ENCODE assay signal across 13 mouse cellular contexts in genomic region chr13:34462206-34462807, GRCm38 (mm10).
DNase-seq lines count a peak whose midpoint lies in the region; ATAC-seq and TF ChIP-seq lines count a peak whose summit lies in the region.
"Had no signal": no experiment of that assay in that cellular context is flagged by ENCODE, and none has a peak within 500 bp of the region (broad histone marks: within the 10 kb centered on the region; RNA-seq: fewer than 3 reads in every experiment).

No protein-coding gene starts in this region.

- no peak for TF ChIP-seq POLR2A in brain, embryonic 14.5 days (IDR thresholded peaks at IDR 0.05; ENCODE audit: borderline replicate concordance, extremely low read depth, insufficient read depth, insufficient read length, poor library complexity, severe bottlenecking)

- H3K4me1 ChIP-seq in heart, embryonic 14.5 days (ENCODE audit: control insufficient read depth in 2 of 2, insufficient read depth in 2 of 2, low read length in 2 of 2): peaks cover 22 to 24% of the 10 kb centered on the region in 2 experiments
- H3K4me1 ChIP-seq in heart, embryonic 11.5 days (ENCODE audit: control insufficient read depth, insufficient read depth, low read length): peaks cover 22% of the 10 kb centered on the region
- peaks cover 3% of the 10 kb centered on the region for H3K4me1 ChIP-seq in limb, embryonic 11.5 days (ENCODE audit: control insufficient read depth, insufficient read depth, low read length)
- peaks cover 16% of the 10 kb centered on the region for H3K4me1 ChIP-seq in limb, embryonic 10.5 days
- peaks cover 10% of the 10 kb centered on the region for H3K4me1 ChIP-seq in liver, embryonic 15.5 days (replicated peaks)

- H3K27ac ChIP-seq in heart, embryonic 14.5 days (replicated peaks in 1 of 2; ENCODE audit: control insufficient read depth in 1 of 2, insufficient read depth in 1 of 2, low read depth in 2 of 2, low read length in 2 of 2): peak overlapping the region; percentile 70; a peak in 3 of 4 replicates
- no peak overlapping the region for H3K27ac ChIP-seq in heart, embryonic 11.5 days (ENCODE audit: low read depth, low read length)
- no peak overlapping the region for H3K27ac ChIP-seq in limb, embryonic 11.5 days (replicated peaks; ENCODE audit: low read depth, low read length)
- no peak overlapping the region for H3K27ac ChIP-seq in limb, embryonic 10.5 days
- H3K27ac ChIP-seq in liver, embryonic 15.5 days (replicated peaks): peak overlapping the region; percentile 61
- H3K27ac ChIP-seq: heart, adult 2 months; kidney, postnatal 0 days; midbrain, embryonic 12.5 days had no signal

- ATAC-seq in heart, embryonic 14.5 days (ENCODE audit: insufficient number of reproducible peaks, insufficient read depth, low FRiP score, low read depth): 0 out of 2 replicates have a peak, but pooled peaks have one; percentile 50
- no peak for ATAC-seq in heart, embryonic 11.5 days (replicated peaks; ENCODE audit: insufficient number of reproducible peaks, low FRiP score, low TSS enrichment)
- no peak for ATAC-seq in limb, embryonic 11.5 days (ENCODE audit: insufficient number of reproducible peaks, low FRiP score, low TSS enrichment, low read depth)
- no peak for ATAC-seq in liver, embryonic 15.5 days (ENCODE audit: insufficient read depth)
- ATAC-seq: CD4-positive, CD25-positive, alpha-beta regulatory T cell, adult 4 months had no signal

- peak; percentile 17 for DNase-seq in limb, embryonic 11.5 days (ENCODE audit: low spot score)
- DNase-seq in limb, embryonic 10.5 days (ENCODE audit: low spot score): no peak
- peak; percentile 27 for DNase-seq in brain, embryonic 14.5 days (ENCODE audit: low read depth)
- DNase-seq in thymus, postnatal 4 days: no peak
- DNase-seq: adrenal gland, postnatal 25 days; heart, adult 2 months; thymus, postnatal 25 days had no signal

- H3K4me2 ChIP-seq in heart, embryonic 14.5 days (ENCODE audit: low read length): no peak overlapping the region
- H3K4me2 ChIP-seq in heart, embryonic 11.5 days: no peak overlapping the region
- no peak overlapping the region for H3K4me2 ChIP-seq in limb, embryonic 11.5 days (ENCODE audit: low read depth, severe bottlenecking)
- H3K4me2 ChIP-seq in liver, embryonic 15.5 days: no peak overlapping the region
- H3K4me2 ChIP-seq: midbrain, embryonic 12.5 days had no signal

- WGBS in heart, embryonic 14.5 days: 50% methylated on average over 6 of the region's 6 CpGs
- WGBS in heart, embryonic 11.5 days (ENCODE audit: insufficient replicate concordance): 53% methylated on average over 6 of the region's 6 CpGs
- WGBS in limb, embryonic 11.5 days: 79% methylated on average over 6 of the region's 6 CpGs
- 87% methylated on average over 6 of the region's 6 CpGs for WGBS in limb, embryonic 10.5 days
- 56% methylated on average over 6 of the region's 6 CpGs for WGBS in liver, embryonic 15.5 days (ENCODE audit: insufficient replicate concordance)

- TF ChIP-seq CTCF in brain, embryonic 14.5 days (IDR thresholded peaks at IDR 0.05; ENCODE audit: borderline replicate concordance, extremely low read depth, insufficient read depth, insufficient read length): no peak

- no peak overlapping the region for H3K9ac ChIP-seq in heart, embryonic 14.5 days (ENCODE audit: low read length)
- H3K9ac ChIP-seq in heart, embryonic 11.5 days (ENCODE audit: low read depth, low read length): no peak overlapping the region
- no peak overlapping the region for H3K9ac ChIP-seq in limb, embryonic 11.5 days (ENCODE audit: low read length)
- H3K9ac ChIP-seq in liver, embryonic 15.5 days: no peak overlapping the region
- H3K9ac ChIP-seq: midbrain, embryonic 12.5 days had no signal

- H3K36me3 ChIP-seq in heart, embryonic 14.5 days (ENCODE audit: control insufficient read depth, insufficient read depth, low read length): no peaks in the 10 kb centered on the region
- no peaks in the 10 kb centered on the region for H3K36me3 ChIP-seq in heart, embryonic 11.5 days (ENCODE audit: control insufficient read depth, insufficient read depth, low read length)
- no peaks in the 10 kb centered on the region for H3K36me3 ChIP-seq in limb, embryonic 11.5 days (ENCODE audit: control insufficient read depth, insufficient read depth, low read length)
- H3K36me3 ChIP-seq in limb, embryonic 10.5 days: no peaks in the 10 kb centered on the region
- H3K36me3 ChIP-seq in liver, embryonic 15.5 days (replicated peaks): no peaks in the 10 kb centered on the region
- H3K36me3 ChIP-seq: midbrain, embryonic 12.5 days had no signal

- H3K27me3 ChIP-seq in heart, embryonic 14.5 days (ENCODE audit: control insufficient read depth, insufficient read depth, low read length): no peaks in the 10 kb centered on the region
- H3K27me3 ChIP-seq in heart, embryonic 11.5 days (ENCODE audit: control insufficient read depth, insufficient read depth, low read length): no peaks in the 10 kb centered on the region
- H3K27me3 ChIP-seq in limb, embryonic 11.5 days (ENCODE audit: control insufficient read depth, insufficient read depth, low read length): no peaks in the 10 kb centered on the region
- H3K27me3 ChIP-seq in limb, embryonic 10.5 days (ENCODE audit: low read depth, poor library complexity, severe bottlenecking): no peaks in the 10 kb centered on the region
- no peaks in the 10 kb centered on the region for H3K27me3 ChIP-seq in liver, embryonic 15.5 days
- H3K27me3 ChIP-seq: midbrain, embryonic 12.5 days had no signal

- H3K9me3 ChIP-seq in heart, embryonic 14.5 days (ENCODE audit: control insufficient read depth, low read length): no peaks in the 10 kb centered on the region
- no peaks in the 10 kb centered on the region for H3K9me3 ChIP-seq in heart, embryonic 11.5 days (replicated peaks; ENCODE audit: control insufficient read depth, low read length)
- no peaks in the 10 kb centered on the region for H3K9me3 ChIP-seq in limb, embryonic 11.5 days (ENCODE audit: control insufficient read depth, low read length)
- H3K9me3 ChIP-seq in limb, embryonic 10.5 days (replicated peaks): no peaks in the 10 kb centered on the region
- H3K9me3 ChIP-seq in liver, embryonic 15.5 days (replicated peaks): no peaks in the 10 kb centered on the region
- H3K9me3 ChIP-seq: midbrain, embryonic 12.5 days had no signal

- H3K4me3 ChIP-seq in heart, embryonic 14.5 days (ENCODE audit: control insufficient read depth in 1 of 2, insufficient read depth in 1 of 2, low read depth in 1 of 2, low read length in 2 of 2): no peak overlapping the region
- H3K4me3 ChIP-seq in heart, embryonic 11.5 days (ENCODE audit: low read depth, low read length): no peak overlapping the region
- H3K4me3 ChIP-seq in limb, embryonic 11.5 days (ENCODE audit: low read depth, low read length): no peak overlapping the region
- no peak overlapping the region for H3K4me3 ChIP-seq in limb, embryonic 10.5 days
- H3K4me3 ChIP-seq in liver, embryonic 15.5 days (replicated peaks): no peak overlapping the region
- H3K4me3 ChIP-seq: heart, adult 2 months; midbrain, embryonic 12.5 days had no signal

Comparison
In these comparisons a context has a peak if more than half of its experiments do, and no peak if none do; other contexts are left out.
1. H3K27ac ChIP-seq: peak in heart, embryonic 14.5 days (2 of 2) and liver, embryonic 15.5 days (single experiment); none in heart, embryonic 11.5 days (single experiment), limb, embryonic 11.5 days (single experiment) and limb, embryonic 10.5 days (single experiment).
2. DNase-seq: peak in limb, embryonic 11.5 days (single experiment) and brain, embryonic 14.5 days (single experiment); none in limb, embryonic 10.5 days (single experiment) and thymus, postnatal 4 days (single experiment).